Mouse (Mus musculus) neural tube, embryonic 13.5 days (tissue): ENCODE results near the gene Olfr1248. TPM values are rescaled to one million over a fixed set of nuclear protein-coding genes. Genes with fewer than 3 reads are reported as not detected.
"Not testable (repeated sequence)": the region's sequence is repeated elsewhere in the genome, so short reads cannot be mapped to it uniquely, and the experiment has no call there.

Source experiments
- ATAC-seq: fragments of 200-750 bp; cut with Nextera tagmentation; 2 replicates; pipeline ENCODE4 v1.8.0; 2017; ENCODE audit warnings: low read depth, mild to moderate bottlenecking, moderate TSS enrichment, moderate library complexity
- H3K27ac ChIP-seq: fragments of 300-500 bp; sonication (generic); replicated peaks from 2 replicates; pipeline ENCODE4 v1.5.1; 2015; ENCODE audit warnings: moderate library complexity, mild to moderate bottlenecking, inconsistent platforms
- H3K27me3 ChIP-seq: fragments of 300-500 bp; sonication (generic); 2 replicates; pipeline ENCODE4 v1.6.1; 2015; ENCODE audit warnings: mild to moderate bottlenecking, inconsistent platforms
- H3K36me3 ChIP-seq: fragments of 300-500 bp; sonication (generic); 2 replicates; pipeline ENCODE4 v1.6.1; 2015; ENCODE audit warnings: mild to moderate bottlenecking, inconsistent platforms
- H3K4me1 ChIP-seq: fragments of 300-500 bp; sonication (generic); replicated peaks from 2 replicates; pipeline ENCODE4 v1.6.1; 2015; ENCODE audit warnings: inconsistent platforms
- H3K4me2 ChIP-seq: fragments of 300-500 bp; sonication (generic); 2 replicates; pipeline ENCODE4 v1.6.1; 2015; ENCODE audit warnings: inconsistent platforms, mild to moderate bottlenecking, moderate library complexity
- H3K4me3 ChIP-seq: fragments of 300-500 bp; sonication (generic); 2 replicates; pipeline ENCODE4 v1.5.1; 2015; ENCODE audit warnings: mild to moderate bottlenecking, inconsistent platforms
- H3K9ac ChIP-seq: fragments of 300-500 bp; sonication (generic); 2 replicates; pipeline ENCODE4 v1.6.1; 2015; ENCODE audit warnings: moderate library complexity, mild to moderate bottlenecking, inconsistent platforms
- H3K9me3 ChIP-seq: fragments of 300-500 bp; sonication (generic); 2 replicates; pipeline ENCODE4 v1.6.1; 2016; ENCODE audit warnings: inconsistent platforms
- WGBS: fragments of 180-500 bp; shearing (Covaris S2); methylation state at CpG from one replicate; pipeline ENCODE4 v1.1.7; 2015; 5-methylcytosine and 5-hydroxymethylcytosine counted together
- polyA plus RNA-seq: library from polyadenylated mRNA; unstranded; fragments of >200 nt; fragmentation: Nextera tagmentation; extraction: Ambion mirVana; gene quantifications from 2 replicates; pipeline ENCODE4 v1.2.1, GENCODE M21; 2015

Gene Olfr1248
- not detected in 2 replicates for polyA plus RNA-seq

GRCm38 (mm10) chr2:89618145-89618544, at the start of gene Olfr1248:
TSS of gene Olfr1248 (minus strand) at chr2:89618245.
- H3K4me2 ChIP-seq, H3K4me1 ChIP-seq, H3K27me3 ChIP-seq, H3K36me3 ChIP-seq, H3K9me3 ChIP-seq, ATAC-seq, H3K27ac ChIP-seq, H3K4me3 ChIP-seq, H3K9ac ChIP-seq: not testable (repeated sequence)
- WGBS: 100% methylated on average over 1 of the region's 1 CpGs

- no peaks in the 10 kb centered on the region for H3K36me3 ChIP-seq
- H3K4me2 ChIP-seq: no peak within 1 kb of the TSS
- ATAC-seq: no peak
- no peaks in the 10 kb centered on the region for H3K4me1 ChIP-seq
- no peak within 1 kb of the TSS for H3K27ac ChIP-seq
- H3K9me3 ChIP-seq: no peaks in the 10 kb centered on the region
- no peaks in the 10 kb centered on the region for H3K27me3 ChIP-seq
- no peak within 1 kb of the TSS for H3K9ac ChIP-seq
- H3K4me3 ChIP-seq: no peak within 1 kb of the TSS
Observed at GRCm38 (mm10) chr2:89661367-89661766, 43.3 kb upstream of the Olfr1248 start, which contains the start of gene Olfr1250. TSS of gene Olfr1250 (minus strand) at chr2:89661467.

- no peaks in the 10 kb centered on the region for H3K9me3 ChIP-seq
- H3K27ac ChIP-seq: no peak within 1 kb of the TSS
- no peak within 1 kb of the TSS for H3K4me2 ChIP-seq
- no peak within 1 kb of the TSS for H3K4me3 ChIP-seq
- no peaks in the 10 kb centered on the region for H3K4me1 ChIP-seq
- no peak for ATAC-seq
- no peaks in the 10 kb centered on the region for H3K27me3 ChIP-seq
- WGBS: 90% methylated on average over 2 of the region's 2 CpGs
- H3K36me3 ChIP-seq: no peaks in the 10 kb centered on the region
- no peak within 1 kb of the TSS for H3K9ac ChIP-seq
Observed at GRCm38 (mm10) chr2:89634883-89635282, 16.8 kb upstream of the Olfr1248 start, which contains the start of gene Olfr1249. TSS of gene Olfr1249 (minus strand) at chr2:89634983.

- 93% methylated on average over 2 of the region's 2 CpGs for WGBS
- Histone ChIP-seq H3K27me3 (no peaks in the 10 kb centered on the region), H3K9me3 (no peaks in the 10 kb centered on the region), H3K27ac (no peak within 1 kb of the TSS), H3K9ac (no peak within 1 kb of the TSS), H3K4me1 (no peaks in the 10 kb centered on the region), H3K36me3 (no peaks in the 10 kb centered on the region), H3K4me3 (no peak within 1 kb of the TSS), H3K4me2 (no peak within 1 kb of the TSS)
- no peak for ATAC-seq
Observed at GRCm38 (mm10) chr2:89614030-89614429, 4.0 kb downstream of the Olfr1248 start, which contains the start of gene Olfr1247. TSS of gene Olfr1247 (minus strand) at chr2:89614130.

GRCm38 (mm10) chr2:89593057-89593456, 25.0 kb downstream of the Olfr1248 start, which contains the start of gene Olfr1246:
TSS of gene Olfr1246 (minus strand) at chr2:89593157.
- H3K4me2 ChIP-seq: no peak within 1 kb of the TSS
- H3K9me3 ChIP-seq: no peaks in the 10 kb centered on the region
- H3K4me3 ChIP-seq: no peak within 1 kb of the TSS
- no peak within 1 kb of the TSS for H3K27ac ChIP-seq
- H3K36me3 ChIP-seq: no peaks in the 10 kb centered on the region
- no peak for ATAC-seq
- WGBS: 90% methylated on average over 2 of the region's 2 CpGs
- H3K27me3 ChIP-seq: no peaks in the 10 kb centered on the region
- H3K4me1 ChIP-seq: no peaks in the 10 kb centered on the region
- H3K9ac ChIP-seq: no peak within 1 kb of the TSS

- 92% methylated on average over 1 of the region's 1 CpGs for WGBS
- Histone ChIP-seq H3K36me3 (no peaks in the 10 kb centered on the region), H3K27ac (no peak within 1 kb of the TSS), H3K4me3 (no peak within 1 kb of the TSS), H3K9me3 (no peaks in the 10 kb centered on the region), H3K9ac (no peak within 1 kb of the TSS), H3K4me1 (no peaks in the 10 kb centered on the region), H3K4me2 (no peak within 1 kb of the TSS), H3K27me3 (no peaks in the 10 kb centered on the region)
- ATAC-seq: no peak
Observed at GRCm38 (mm10) chr2:89578347-89578746, 39.7 kb downstream of the Olfr1248 start, which contains the start of gene Olfr1245. TSS of gene Olfr1245 (minus strand) at chr2:89578447.

Other genes with a start within 250 kb of the Olfr1248 start
- gene Olfr1238, start 208.6 kb downstream of the Olfr1248 start, polyA plus RNA-seq: not detected in 2 replicates
- gene Olfr1239, start 197.8 kb downstream of the Olfr1248 start, polyA plus RNA-seq: not detected in 2 replicates
- not detected in 2 replicates for gene Olfr1240, start 175.2 kb downstream of the Olfr1248 start, polyA plus RNA-seq
- gene Olfr1241, start 131.1 kb downstream of the Olfr1248 start, polyA plus RNA-seq: not detected in 2 replicates
- gene Olfr1242, start 119.9 kb downstream of the Olfr1248 start, polyA plus RNA-seq: not detected in 2 replicates
- gene Olfr1243, start 86.8 kb downstream of the Olfr1248 start, polyA plus RNA-seq: not detected in 2 replicates
- gene Olfr1245, start 39.8 kb downstream of the Olfr1248 start, polyA plus RNA-seq: not detected in 2 replicates
- gene Olfr1246, start 25.1 kb downstream of the Olfr1248 start, polyA plus RNA-seq: not detected in 2 replicates
- not detected in 2 replicates for gene Olfr1247, start 4.1 kb downstream of the Olfr1248 start, polyA plus RNA-seq
- not detected in 2 replicates for gene Olfr1249, start 16.7 kb upstream of the Olfr1248 start, polyA plus RNA-seq
- gene Olfr1250, start 43.2 kb upstream of the Olfr1248 start, polyA plus RNA-seq: not detected in 2 replicates
- not detected in 2 replicates for gene Olfr1251, start 53.7 kb upstream of the Olfr1248 start, polyA plus RNA-seq
- not detected in 2 replicates for gene Olfr1252, start 106.8 kb upstream of the Olfr1248 start, polyA plus RNA-seq
- gene Olfr1253, start 138.8 kb upstream of the Olfr1248 start, polyA plus RNA-seq: not detected in 2 replicates
- gene Olfr1254, start 175.4 kb upstream of the Olfr1248 start, polyA plus RNA-seq: not detected in 2 replicates
- not detected in 2 replicates for gene Olfr1255, start 193.8 kb upstream of the Olfr1248 start, polyA plus RNA-seq
- gene Olfr1256, start 223.3 kb upstream of the Olfr1248 start, polyA plus RNA-seq: not detected in 2 replicates
- gene Olfr48, start 230.0 kb upstream of the Olfr1248 start, polyA plus RNA-seq: not detected in 2 replicates